ENCODE assay signal across 13 mouse cellular contexts in the genomic region with DNA sequence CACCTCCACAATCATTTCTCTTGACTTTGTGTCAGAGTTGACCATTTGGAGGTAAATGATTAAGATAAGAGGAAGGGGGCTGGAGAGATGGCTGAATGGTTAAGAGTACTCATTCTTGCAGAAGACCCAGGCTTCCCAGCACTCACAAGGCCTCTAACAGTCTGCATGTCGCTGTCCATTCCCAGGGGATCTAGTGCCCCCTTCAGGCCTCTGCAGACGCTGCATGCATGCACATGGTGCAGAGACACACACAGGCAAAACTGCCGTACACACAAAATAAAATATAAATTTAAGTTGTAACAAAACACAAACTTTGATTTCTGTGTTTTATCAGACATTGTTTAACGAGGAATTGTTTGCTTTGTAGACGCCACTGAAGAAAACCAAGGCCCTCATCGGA. TPM values are rescaled to one million over a fixed set of nuclear protein-coding genes. Genes with fewer than 3 reads are reported as not detected.
A peak's percentile ranks its signal among the peaks of the same experiment; 100 is the strongest.
DNase-seq lines count a peak whose midpoint lies in the region; ATAC-seq and TF ChIP-seq lines count a peak whose summit lies in the region.
"Had no signal": no experiment of that assay in that cellular context is flagged by ENCODE, and none has a peak within 500 bp of the region (broad histone marks: within the 10 kb centered on the region; RNA-seq: fewer than 3 reads in every experiment).

No protein-coding gene starts in this region.

- 93% methylated on average over 6 of the region's 6 CpGs for WGBS in lung, adult 2 months
- WGBS in liver, embryonic 14.5 days (ENCODE audit: insufficient replicate concordance): 82% methylated on average over 6 of the region's 6 CpGs

- intact Hi-C loops in gastrocnemius, adult 2 months (cut with DNase I): no loop called here
- intact Hi-C loops in gastrocnemius, postnatal 36 days (cut with DNase I): no loop called here

- DNase-seq in gastrocnemius, adult 2 months: no peak
- DNase-seq in gastrocnemius, postnatal 36 days: no peak
- DNase-seq in lung, adult 2 months: no peak
- DNase-seq in lung, postnatal 10 days: no peak
- no peak for DNase-seq in liver, embryonic 14.5 days (ENCODE audit: low read depth in 3 of 3, low spot score in 3 of 3)
- DNase-seq in layer of hippocampus, postnatal 10 days (ENCODE audit: low spot score in 2 of 2): no peak
- no peak for DNase-seq in urinary bladder, postnatal 25 days (ENCODE audit: low spot score)
- DNase-seq: spleen, adult 18-20 months had no signal

- peaks cover 11% of the 10 kb centered on the region; the same call in 1 of the 2 replicates for H3K4me1 ChIP-seq in lung, adult 2 months (ENCODE audit: control insufficient read depth, insufficient read depth, low read length)
- H3K4me1 ChIP-seq in E14TG2a.4 (replicated peaks; ENCODE audit: low read depth, low read length): peaks cover 43% of the 10 kb centered on the region
- peaks cover 6 to 27% of the 10 kb centered on the region in 2 experiments for H3K4me1 ChIP-seq in liver, embryonic 14.5 days (replicated peaks; ENCODE audit: control insufficient read depth in 2 of 2, insufficient read depth in 2 of 2, low read length in 1 of 2)

- H3K27ac ChIP-seq in gastrocnemius, adult 2 months: no peak overlapping the region
- H3K27ac ChIP-seq in liver, embryonic 14.5 days: no peak overlapping the region
- H3K27ac ChIP-seq: embryonic facial prominence, embryonic 15.5 days; heart, embryonic 13.5 days; midbrain, embryonic 12.5 days; neural tube, embryonic 15.5 days had no signal

- H3K36me3 ChIP-seq in E14TG2a.4 (ENCODE audit: insufficient read depth, low read length): peaks cover 45% of the 10 kb centered on the region
- H3K36me3 ChIP-seq in liver, embryonic 14.5 days (replicated peaks; ENCODE audit: control insufficient read depth, insufficient read depth, low read depth): no peaks in the 10 kb centered on the region

- no peak for TF ChIP-seq EP300 in liver, embryonic 14.5 days (IDR thresholded peaks at IDR 0.05; ENCODE audit: low read depth)

- peak; percentile 41 for TF ChIP-seq CTCF in gastrocnemius, adult 2 months (IDR thresholded peaks at IDR 0.05)
- TF ChIP-seq CTCF in lung, adult 2 months (IDR thresholded peaks at IDR 0.05; ENCODE audit: insufficient read depth, low read length): peak; percentile 46
- TF ChIP-seq CTCF in E14TG2a.4 (conservative IDR thresholded peaks at IDR 0.05; ENCODE audit: low read length): peak; percentile 94
- TF ChIP-seq CTCF in liver, embryonic 14.5 days (IDR thresholded peaks at IDR 0.05; ENCODE audit: low read depth): peak; percentile 74

- H3K9ac ChIP-seq in liver, embryonic 14.5 days (replicated peaks): no peak overlapping the region
- H3K9ac ChIP-seq: embryonic facial prominence, embryonic 15.5 days; heart, embryonic 13.5 days; midbrain, embryonic 12.5 days; neural tube, embryonic 15.5 days had no signal

- H3K27me3 ChIP-seq in E14TG2a.4 (ENCODE audit: insufficient read depth, low read length): peaks cover 7% of the 10 kb centered on the region
- no peaks in the 10 kb centered on the region for H3K27me3 ChIP-seq in liver, embryonic 14.5 days (ENCODE audit: control insufficient read depth, insufficient read depth, low read length)
- H3K27me3 ChIP-seq: embryonic facial prominence, embryonic 15.5 days; heart, embryonic 13.5 days; midbrain, embryonic 12.5 days; neural tube, embryonic 15.5 days had no signal

- H3K4me2 ChIP-seq in liver, embryonic 14.5 days (ENCODE audit: low read depth): no peak overlapping the region
- H3K4me2 ChIP-seq: embryonic facial prominence, embryonic 15.5 days; heart, embryonic 13.5 days; midbrain, embryonic 12.5 days; neural tube, embryonic 15.5 days had no signal

- no peaks in the 10 kb centered on the region for H3K9me3 ChIP-seq in E14TG2a.4 (ENCODE audit: low read length)
- no peaks in the 10 kb centered on the region for H3K9me3 ChIP-seq in liver, embryonic 14.5 days (ENCODE audit: control insufficient read depth, low read length)
- H3K9me3 ChIP-seq: embryonic facial prominence, embryonic 15.5 days; heart, embryonic 13.5 days; midbrain, embryonic 12.5 days; neural tube, embryonic 15.5 days had no signal

- no peak for TF ChIP-seq POLR2A in lung, adult 2 months (IDR thresholded peaks at IDR 0.05; ENCODE audit: borderline replicate concordance, extremely low read depth, low read depth, low read length)

- no peak overlapping the region for H3K4me3 ChIP-seq in gastrocnemius, adult 2 months
- no peak overlapping the region for H3K4me3 ChIP-seq in lung, adult 2 months (replicated peaks; ENCODE audit: extremely low read depth, low read depth, low read length)
- H3K4me3 ChIP-seq in E14TG2a.4 (replicated peaks; ENCODE audit: low read length): no peak overlapping the region
- no peak overlapping the region for H3K4me3 ChIP-seq in liver, embryonic 14.5 days (ENCODE audit: insufficient read depth in 1 of 2, low read depth in 2 of 2, low read length in 2 of 2)
- H3K4me3 ChIP-seq: embryonic facial prominence, embryonic 15.5 days; heart, embryonic 13.5 days; midbrain, embryonic 12.5 days; neural tube, embryonic 15.5 days had no signal

- no peak for ATAC-seq in liver, embryonic 14.5 days (ENCODE audit: insufficient read depth)

RNA-seq across cellular contexts. Expression of a gene that starts 5.9 kb away (rescaled TPM):
- 10 to 100 TPM; 27.3 to 34.0 TPM for total RNA-seq in gastrocnemius, adult 2 months (2021)
- 10 to 100 TPM; 24.6 to 27.9 TPM for total RNA-seq in gastrocnemius, postnatal 36 days (2021)
- 149 and 280 TPM in 2 replicates for polyA plus RNA-seq in lung, adult 2 months (2012; rRNA removed)
- polyA plus RNA-seq in liver, embryonic 14.5 days (2012; rRNA removed): 6.5 and 7.3 TPM in 2 replicates
- polyA plus RNA-seq in liver, embryonic 14.5 days (2014; fragmentation: Nextera tagmentation; extraction: Ambion mirVana): 12.2 and 14.2 TPM in 2 replicates
- 10 to 100 TPM; 75.8 to 79.0 TPM for total RNA-seq in layer of hippocampus, postnatal 10 days (2021)

RNA-seq across cellular contexts. Expression of a gene that starts 19.7 kb away (rescaled TPM):
- under 1 TPM; 0.20 to 0.36 TPM for total RNA-seq in gastrocnemius, adult 2 months (2021)
- total RNA-seq in gastrocnemius, postnatal 36 days (2021): under 1 TPM; 0.42 to 0.46 TPM
- polyA plus RNA-seq in lung, adult 2 months (2012; rRNA removed): 11.4 and 14.1 TPM in 2 replicates
- 0.23 and 0.26 TPM in 2 replicates for polyA plus RNA-seq in liver, embryonic 14.5 days (2012; rRNA removed)
- polyA plus RNA-seq in liver, embryonic 14.5 days (2014; fragmentation: Nextera tagmentation; extraction: Ambion mirVana): 0.11 and 0.25 TPM in 2 replicates
- total RNA-seq in layer of hippocampus, postnatal 10 days (2021): 10 to 100 TPM; 42.0 to 44.1 TPM

Comparison
In these comparisons a context has a peak if more than half of its experiments do, and no peak if none do; other contexts are left out.
1. CTCF ChIP-seq: peak in every context shown above with its lines; median percentile 94 in E14TG2a.4; 74 in liver, embryonic 14.5 days; 46 in lung, adult 2 months; 41 in gastrocnemius, adult 2 months.
2. RNA of a gene that starts 19.7 kb away (total RNA-seq): 42.0 to 44.1 TPM in layer of hippocampus, postnatal 10 days; 0.42 to 0.46 TPM in gastrocnemius, postnatal 36 days and 0.20 to 0.36 TPM in gastrocnemius, adult 2 months; every median in the first group is over 10 times any median in the second.